Mouse (Mus musculus): ENCODE results near the gene Sh2b3. TPM values are rescaled to one million over a fixed set of nuclear protein-coding genes. Genes with fewer than 3 reads are reported as not detected.

Gene Sh2b3
- total RNA-seq, 2 experiments from 2014 or later = 23.8 to 28.1 TPM

- intact Hi-C loops (cut with DNase I) = no loop called here
- DNase-seq = no peak
These were observed 8.9 kb upstream of the Sh2b3 start for GRCm38 (mm10) chr5:121846322-121846721.

DNA sequence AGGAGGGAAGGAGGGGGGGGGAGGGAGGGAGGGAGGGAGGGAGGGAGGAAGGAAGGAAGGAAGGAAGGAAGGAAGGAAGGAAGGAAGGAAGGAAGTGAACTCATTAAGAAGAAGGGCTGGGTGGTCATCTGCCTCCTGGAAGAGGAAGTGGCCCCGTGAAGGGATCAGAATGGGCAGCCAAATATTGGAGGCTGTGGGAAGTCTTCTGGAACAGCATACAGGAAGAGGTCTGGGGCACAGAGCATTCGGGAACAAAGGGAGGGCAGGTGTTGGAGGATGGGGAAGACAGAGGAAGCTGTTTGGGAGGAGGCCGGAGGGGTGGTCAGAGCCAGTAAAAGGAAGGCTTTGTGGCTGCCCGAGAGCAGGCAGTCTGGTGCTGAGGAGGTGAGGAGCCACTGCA is 7.9 kb upstream of the Sh2b3 start:
- intact Hi-C loops (cut with DNase I) = no loop called here
- DNase-seq = peak in 1 of 2 experiments; percentile 18

DNA sequence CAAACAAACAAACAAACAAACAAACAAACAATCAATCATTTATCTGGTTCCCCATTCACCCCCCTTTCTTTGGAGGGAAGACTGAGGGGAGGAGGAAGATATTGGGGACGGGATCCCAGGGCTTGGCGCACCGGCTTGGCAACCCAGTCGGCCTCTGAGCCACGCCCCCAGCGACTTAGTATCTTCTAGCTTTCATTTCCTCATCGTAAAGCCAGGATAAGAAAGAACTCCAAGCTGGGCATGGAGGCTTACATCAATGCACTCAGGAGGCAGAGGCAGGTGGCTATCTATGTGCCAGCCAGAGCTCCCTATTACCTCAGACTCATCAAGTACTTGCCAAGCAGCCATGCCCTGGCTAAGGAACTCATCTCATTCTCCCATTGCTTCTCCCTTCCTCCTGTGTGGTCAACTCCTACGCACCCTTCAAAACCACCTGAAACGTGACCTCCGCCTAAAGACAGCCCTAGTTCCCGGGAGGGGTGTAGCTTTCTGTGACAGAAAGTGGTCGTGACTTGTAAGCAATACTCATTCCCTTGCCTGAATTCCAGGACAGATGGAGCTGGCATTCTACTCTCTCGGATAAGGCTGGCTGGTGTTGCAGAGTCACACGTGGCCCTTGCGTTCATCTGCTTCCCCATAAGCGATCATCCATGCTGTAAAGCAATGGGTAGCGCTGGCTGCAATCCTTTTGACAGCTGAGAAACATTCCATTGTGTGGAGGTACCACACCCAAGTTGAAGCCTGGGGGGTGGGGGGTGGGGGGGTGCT is 5.9 kb upstream of the Sh2b3 start:
- intact Hi-C loops (cut with DNase I) = loop anchor here (1.0 to 5.0 kb wide), 4 partner anchors 27 to 181 kb away; partner anchors contain the start of genes Acad10, Atxn2 and Brap
- DNase-seq = no peak

GRCm38 (mm10) chr5:121842665-121843118 is 5.2 kb upstream of the Sh2b3 start:
- peak; percentile 92 to 93 for DNase-seq
- intact Hi-C loops (cut with DNase I) = loop anchor here (1.0 to 5.0 kb wide), 4 partner anchors 26 to 180 kb away; partner anchors contain the start of genes Acad10, Atxn2 and Brap

GRCm38 (mm10) chr5:121841973-121842372 is 4.5 kb upstream of the Sh2b3 start:
- peak in 1 of 2 experiments; percentile 39 for DNase-seq
- intact Hi-C loops (cut with DNase I) = loop anchor here (5.0 kb wide), 3 partner anchors 35 to 180 kb away; partner anchors contain the start of genes Acad10, Atxn2 and Brap

GRCm38 (mm10) chr5:121841516-121841915 is 4.1 kb upstream of the Sh2b3 start:
- intact Hi-C loops (cut with DNase I) = loop anchor here (5.0 kb wide), 3 partner anchors 34 to 179 kb away; partner anchors contain the start of genes Acad10, Atxn2 and Brap

GRCm38 (mm10) chr5:121839128-121839473 is 1.7 kb upstream of the Sh2b3 start:
- no peak for DNase-seq
- intact Hi-C loops (cut with DNase I) = no loop called here

More at GRCm38 (mm10) chr5:121841516-121841915, 4.1 kb upstream of the Sh2b3 start:
- no peak for DNase-seq

DNA sequence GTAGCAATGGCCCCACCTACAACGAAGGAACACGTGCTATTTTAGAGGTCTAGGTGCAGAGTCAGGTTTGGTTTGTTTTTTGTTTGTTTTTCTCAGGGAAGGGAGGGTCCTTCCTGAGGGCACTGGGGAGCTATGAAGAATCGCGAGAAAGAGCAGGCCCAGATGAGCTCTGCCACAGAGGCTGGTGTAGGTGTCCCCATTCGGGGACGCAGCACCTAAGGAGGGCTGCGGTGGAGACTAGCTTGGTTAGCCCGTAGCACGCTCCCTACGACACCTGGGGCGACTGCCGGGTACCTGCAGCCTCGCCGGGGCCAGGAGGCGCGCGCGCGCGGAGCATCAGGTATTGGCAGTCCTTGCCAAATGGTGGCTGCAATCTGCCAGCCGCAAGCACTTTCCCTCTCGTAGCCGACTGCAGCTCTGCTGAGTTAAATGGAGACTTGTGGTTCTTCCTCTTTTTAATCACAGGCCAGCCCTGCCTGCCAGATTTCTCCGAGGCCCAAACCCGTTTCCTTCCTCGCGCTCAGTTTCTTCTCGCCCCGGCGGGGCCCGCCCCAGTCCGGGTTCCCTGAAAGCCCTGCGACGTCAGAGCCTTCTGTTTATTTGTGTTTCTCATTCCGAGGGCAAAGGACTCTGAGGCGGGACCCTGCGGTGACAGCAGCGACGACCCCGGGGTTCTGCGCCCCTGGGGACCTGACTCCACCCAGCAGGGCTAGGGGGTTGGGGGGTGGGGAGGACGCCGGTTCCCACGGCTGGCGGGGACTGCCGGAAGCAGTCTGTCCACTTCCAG is 1.1 kb upstream of the Sh2b3 start:
- intact Hi-C loops (cut with DNase I) = no loop called here
- peak; percentile 66 to 78 for DNase-seq

- intact Hi-C loops (cut with DNase I) = loop anchor here (2.0 kb wide), 1 partner anchor 14 kb away; no protein-coding TSS in a partner anchor
These were observed 592 bp downstream of the Sh2b3 start for GRCm38 (mm10) chr5:121836692-121837415.

GRCm38 (mm10) chr5:121835949-121836691 is 1.3 kb downstream of the Sh2b3 start:
- peak in 1 of 2 experiments; percentile 55 for DNase-seq
- intact Hi-C loops (cut with DNase I) = loop anchor here (2.0 kb wide), 1 partner anchor 13 kb away; no protein-coding TSS in a partner anchor

More at GRCm38 (mm10) chr5:121836692-121837415, 592 bp downstream of the Sh2b3 start:
- DNase-seq = peak; percentile 93 to 95

DNA sequence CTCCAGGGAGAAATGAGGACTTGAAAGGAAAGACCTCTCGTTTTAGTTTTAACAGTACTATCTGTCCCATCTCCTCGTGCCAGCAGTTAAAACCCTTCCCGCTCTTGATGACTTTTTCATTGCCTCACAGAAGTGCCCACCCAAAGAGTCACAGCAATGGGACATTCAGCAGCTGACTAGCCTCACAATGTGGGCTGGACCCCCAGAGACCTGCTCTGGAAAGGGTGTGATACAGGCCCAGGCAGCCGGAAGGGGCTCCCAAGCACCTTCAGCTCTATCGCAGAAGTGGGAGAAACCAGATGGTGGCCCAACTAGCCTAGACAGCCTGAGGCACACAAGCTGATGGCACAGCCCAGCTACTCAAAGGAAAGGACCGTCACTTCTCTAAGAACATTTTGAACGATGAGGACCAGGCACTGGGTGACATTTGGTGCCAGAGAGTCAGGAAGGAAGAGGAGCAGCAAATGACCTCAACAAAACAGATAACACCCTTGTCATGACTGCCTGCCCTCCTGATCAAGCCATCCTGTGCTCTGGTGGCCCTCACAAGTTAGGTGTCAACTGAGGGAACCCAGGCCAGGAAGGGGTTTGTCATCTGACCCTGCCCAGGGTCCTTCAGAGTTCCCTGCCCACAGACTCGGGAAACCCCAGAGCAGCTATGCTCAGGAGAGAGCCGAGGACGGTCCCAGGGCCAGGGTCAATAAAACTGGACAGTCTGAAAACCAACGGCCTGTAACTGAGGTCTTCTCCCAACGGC is 2.3 kb downstream of the Sh2b3 start:
- intact Hi-C loops (cut with DNase I) = no loop called here
- no peak for DNase-seq

- no peak for DNase-seq
- intact Hi-C loops (cut with DNase I) = no loop called here
These were observed 3.2 kb downstream of the Sh2b3 start for GRCm38 (mm10) chr5:121834241-121834606.

- peak; percentile 74 to 83 for DNase-seq
- intact Hi-C loops (cut with DNase I) = no loop called here
These were observed 3.7 kb downstream of the Sh2b3 start for GRCm38 (mm10) chr5:121833572-121834240.

GRCm38 (mm10) chr5:121833159-121833558 is 4.3 kb downstream of the Sh2b3 start:
- intact Hi-C loops (cut with DNase I) = no loop called here
- DNase-seq = no peak

GRCm38 (mm10) chr5:121832376-121833155 is 4.9 kb downstream of the Sh2b3 start:
- DNase-seq = no peak
- intact Hi-C loops (cut with DNase I) = no loop called here

DNA sequence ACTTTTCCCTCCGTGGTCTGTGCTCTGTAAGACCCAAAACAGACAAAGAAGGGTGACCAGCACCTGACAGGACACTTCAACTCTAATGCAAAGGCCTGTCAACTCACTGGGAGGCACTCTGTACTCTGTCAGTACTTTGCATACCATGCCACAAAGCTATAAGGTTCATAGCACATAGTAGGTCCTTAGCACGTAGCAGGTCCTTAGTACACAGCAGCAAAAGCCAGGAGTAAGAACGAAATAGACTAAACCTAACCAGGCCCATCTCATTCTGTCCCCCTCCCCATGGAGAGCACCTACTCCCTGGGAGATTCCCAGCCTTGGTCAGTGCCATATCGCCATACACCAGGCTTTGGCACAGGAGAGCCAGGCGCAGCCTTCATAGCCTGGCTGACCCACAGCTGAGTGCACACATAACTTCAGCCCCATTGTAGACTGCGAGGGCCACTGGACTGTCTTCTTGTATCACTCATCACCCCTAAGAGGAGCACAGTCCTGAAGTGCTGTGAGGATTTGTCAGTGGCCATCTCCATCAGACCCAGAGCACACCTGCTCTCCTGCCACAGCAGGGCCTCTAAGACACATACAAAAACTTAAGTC is 6.3 kb downstream of the Sh2b3 start:
- intact Hi-C loops (cut with DNase I) = no loop called here
- DNase-seq = no peak

Measured in heart, postnatal 36 days (tissue).